Mouse (Mus musculus) megakaryocyte-erythroid progenitor cell, adult 5-6 weeks (primary cell): ENCODE measurements around the gene Hnrnpa0. TPM values are rescaled to one million over a fixed set of nuclear protein-coding genes. Genes with fewer than 3 reads are reported as not detected.

Experiments used
- ATAC-seq: replicated peaks from 2 replicates; pipeline ENCODE4 v1.8.0; 2016; ENCODE audit warnings: mild to moderate bottlenecking, inconsistent platforms; ENCODE audit not compliant: severe bottlenecking, poor library complexity, low FRiP score, low TSS enrichment
- total RNA-seq, 2 experiments: library from RNA; stranded (forward) in 1 of 2; stranded (reverse) in 1 of 2; fragments of 200-1000, 215-1000 nt in 1 of 2; fragments of >200 nt in 1 of 2; fragmentation: Nextera tagmentation in 1 of 2; gene quantifications; 2 replicates each; pipeline ENCODE4 v1.2.3; 2014 to 2017

Hnrnpa0 gene
- total RNA-seq, 2 experiments from 2014 or later = 88.6 to 113 TPM

DNA sequence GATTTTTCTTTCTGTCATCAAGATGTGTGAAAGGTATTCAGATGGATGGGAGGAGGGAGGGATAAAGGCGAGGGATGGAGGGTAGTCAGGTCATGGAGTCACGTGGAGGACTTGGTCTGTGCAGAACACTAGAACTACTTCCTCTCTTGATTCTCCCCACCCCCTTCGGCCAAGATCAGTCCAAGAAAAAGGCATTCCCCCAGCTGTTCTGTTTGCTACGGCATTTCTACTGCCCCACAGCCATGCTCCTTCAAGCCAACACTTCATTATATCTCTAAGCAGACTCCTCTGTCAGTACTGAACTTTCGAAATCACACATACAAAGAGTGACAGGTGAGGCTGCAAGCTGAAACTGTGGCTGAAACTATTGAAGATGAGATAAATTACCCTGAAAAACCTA, 45.3 kb downstream of the Hnrnpa0 start:
- ATAC-seq = no peak

- no peak for ATAC-seq
Measured at GRCm38 (mm10) chr13:58078361-58078760, 50.0 kb downstream of the Hnrnpa0 start.

Other genes starting within 250 kb of the Hnrnpa0 start
- gene Spock1, start 220.2 kb downstream of the Hnrnpa0 start, total RNA-seq (2014; fragmentation: Nextera tagmentation) = not detected in 2 replicates
- not detected in 2 replicates for gene Spock1, start 220.2 kb downstream of the Hnrnpa0 start, total RNA-seq (2017)
- 0.07 TPM in 1 of 2 replicates, not detected in the other for gene Klhl3, start 15.0 kb downstream of the Hnrnpa0 start, total RNA-seq (2014; fragmentation: Nextera tagmentation)
- 0.38 TPM in 1 of 2 replicates, not detected in the other for gene Klhl3, start 15.0 kb downstream of the Hnrnpa0 start, total RNA-seq (2017)
- 28.7 and 32.6 TPM in 2 replicates for gene Idnk, start 29.1 kb upstream of the Hnrnpa0 start, total RNA-seq (2014; fragmentation: Nextera tagmentation)
- gene Idnk, start 29.1 kb upstream of the Hnrnpa0 start, total RNA-seq (2017) = 29.1 and 43.7 TPM in 2 replicates
- gene Ubqln1, start 87.1 kb upstream of the Hnrnpa0 start, total RNA-seq (2014; fragmentation: Nextera tagmentation) = 72.5 and 79.4 TPM in 2 replicates
- 76.5 and 87.6 TPM in 2 replicates for gene Ubqln1, start 87.1 kb upstream of the Hnrnpa0 start, total RNA-seq (2017)
- gene Gkap1, start 147.1 kb upstream of the Hnrnpa0 start, total RNA-seq (2014; fragmentation: Nextera tagmentation) = 13.4 and 20.4 TPM in 2 replicates
- gene Gkap1, start 147.1 kb upstream of the Hnrnpa0 start, total RNA-seq (2017) = 27.6 and 33.6 TPM in 2 replicates
- not detected in 2 replicates for gene Kif27, start 230.6 kb upstream of the Hnrnpa0 start, total RNA-seq (2014; fragmentation: Nextera tagmentation)
- 0.50 and 0.75 TPM in 2 replicates for gene Kif27, start 230.6 kb upstream of the Hnrnpa0 start, total RNA-seq (2017)